Mouse (Mus musculus) small intestine, adult 2 months (tissue): Measurements from ENCODE around the gene Ipo4. TPM values are rescaled to one million over a fixed set of nuclear protein-coding genes. Genes with fewer than 3 reads are reported as not detected.

Experiments
- H3K27ac ChIP-seq: fragments of 200-500 bp; 2 replicates; pipeline ENCODE4 v1.5.1; 2012; ENCODE audit warnings: low read depth, low read length, control low read depth, inconsistent platforms; ENCODE audit not compliant: insufficient read depth
- H3K27me3 ChIP-seq: fragments of 200-500 bp; 2 replicates; pipeline ENCODE4 v1.6.1; 2012; ENCODE audit warnings: mild to moderate bottlenecking, moderate library complexity, low read length, inconsistent platforms; ENCODE audit not compliant: control insufficient read depth, insufficient read depth
- H3K36me3 ChIP-seq: fragments of 200-500 bp; 2 replicates; pipeline ENCODE4 v1.6.1; 2012; ENCODE audit warnings: mild to moderate bottlenecking, low read length, control low read depth, inconsistent platforms; ENCODE audit not compliant: control insufficient read depth, insufficient read depth
- H3K4me1 ChIP-seq: fragments of 200-500 bp; 2 replicates; pipeline ENCODE4 v1.6.1; 2012; ENCODE audit warnings: low read length, inconsistent platforms, mixed read lengths; ENCODE audit not compliant: control insufficient read depth, insufficient read depth, insufficient read length
- H3K4me3 ChIP-seq: fragments of 200-500 bp; 2 replicates; pipeline ENCODE4 v1.5.1; 2012; ENCODE audit warnings: low read depth, mild to moderate bottlenecking, control low read depth, inconsistent platforms, low read length, moderate library complexity
- CTCF ChIP-seq: fragments of 200-500 bp; IDR thresholded peaks from 2 replicates; pipeline ENCODE4 v1.5.1; 2012; ENCODE audit warnings: low read depth, mild to moderate bottlenecking, control low read depth, inconsistent platforms, low read length, moderate library complexity, mixed read lengths; ENCODE audit not compliant: insufficient replicate concordance, insufficient read length; ENCODE audit errors: extremely low read depth
- POLR2A ChIP-seq: fragments of 200-500 bp; IDR thresholded peaks from 2 replicates; pipeline ENCODE4 v1.6.1; 2012; ENCODE audit warnings: low read depth, mild to moderate bottlenecking, control low read depth, inconsistent platforms, low read length, moderate library complexity
- whole genome bisulfite sequencing: fragments of 180-500 bp; shearing (Covaris S2); methylation state at CpG from one replicate; pipeline ENCODE4 v1.1.7; 2018; 5-methylcytosine and 5-hydroxymethylcytosine counted together
- polyA plus RNA-seq: library from polyadenylated mRNA; depleted of rRNA; stranded (reverse); fragments of >200 nt; gene quantifications from 2 replicates; pipeline ENCODE4 v1.2.3, GENCODE M21; 2012

Ipo4 gene
- polyA plus RNA-seq, 1 experiment, result 37.2 TPM

- Histone ChIP-seq H3K27ac (no peak overlapping the region), H3K36me3 (peaks cover 9% of the 10 kb centered on the region), H3K27me3 (no peaks in the 10 kb centered on the region), H3K4me3 (no peak overlapping the region), H3K4me1 (peaks cover 13% of the 10 kb centered on the region)
- WGBS, result 58% methylated on average over 2 of the region's 2 CpGs
- TF ChIP-seq CTCF, result no peak
Observed at GRCm38 (mm10) chr14:55660636-55661035, 24.9 kb upstream of the Ipo4 start.

GRCm38 (mm10) chr14:55659960-55660573 is 24.3 kb upstream of the Ipo4 start, which contains the start of gene Mdp1:
Mdp1 (minus strand) TSS chr14:55660508.
- Histone ChIP-seq H3K27me3 (no peaks in the 10 kb centered on the region), H3K4me3 (peak within 1 kb of the TSS; percentile 87), H3K4me1 (peaks cover 13% of the 10 kb centered on the region), H3K27ac (peak within 1 kb of the TSS; percentile 71), H3K36me3 (peaks cover 9% of the 10 kb centered on the region)
- WGBS, result under 1% methylated on average over 39 of the region's 39 CpGs
- no peak; the same call in 1 of the 2 replicates for TF ChIP-seq POLR2A
- peak; percentile 60 for TF ChIP-seq CTCF

DNA sequence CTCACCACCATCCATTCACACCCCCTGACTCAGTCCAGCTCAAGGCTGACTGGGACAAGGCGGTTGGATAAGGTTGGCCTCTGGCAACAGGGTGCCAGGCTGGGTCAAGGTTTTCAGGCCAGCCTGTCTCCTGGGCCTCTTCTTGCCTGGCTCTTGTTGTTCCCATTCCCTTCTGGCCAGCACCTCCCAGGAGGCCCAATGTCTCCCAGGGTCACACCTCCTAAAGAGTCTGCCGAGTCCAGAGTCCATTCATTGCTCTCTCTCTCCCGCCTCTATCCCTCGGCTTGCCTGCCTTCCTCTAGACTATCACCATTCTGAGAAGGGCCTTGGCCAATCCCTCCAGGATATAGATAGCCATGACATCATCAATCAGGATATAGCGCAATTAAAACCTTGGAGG is 22.3 kb upstream of the Ipo4 start:
- H3K27ac ChIP-seq, result peak overlapping the region; percentile 96

GRCm38 (mm10) chr14:55656935-55657334 is 21.2 kb upstream of the Ipo4 start:
- peaks cover 2% of the 10 kb centered on the region for H3K36me3 ChIP-seq
- no peak overlapping the region for H3K27ac ChIP-seq
- no peak for TF ChIP-seq POLR2A
- no peak for TF ChIP-seq CTCF
- H3K4me1 ChIP-seq, result peaks cover 16% of the 10 kb centered on the region
- WGBS, result 79% methylated on average over 3 of the region's 3 CpGs
- H3K4me3 ChIP-seq, result no peak overlapping the region
- no peaks in the 10 kb centered on the region for H3K27me3 ChIP-seq

More for the DNA sequence above, 22.3 kb upstream of the Ipo4 start:
- 36% methylated on average over 5 of the region's 5 CpGs for WGBS
- TF ChIP-seq POLR2A, result peak; percentile 12; the same call in 1 of the 2 replicates
- peak; percentile 7; the same call in 1 of the 2 replicates for TF ChIP-seq CTCF
- Histone ChIP-seq H3K36me3 (peaks cover 5% of the 10 kb centered on the region), H3K4me3 (peak overlapping the region; percentile 19; the same call in 1 of the 2 replicates), H3K27me3 (no peaks in the 10 kb centered on the region), H3K4me1 (peaks cover 16% of the 10 kb centered on the region)

DNA sequence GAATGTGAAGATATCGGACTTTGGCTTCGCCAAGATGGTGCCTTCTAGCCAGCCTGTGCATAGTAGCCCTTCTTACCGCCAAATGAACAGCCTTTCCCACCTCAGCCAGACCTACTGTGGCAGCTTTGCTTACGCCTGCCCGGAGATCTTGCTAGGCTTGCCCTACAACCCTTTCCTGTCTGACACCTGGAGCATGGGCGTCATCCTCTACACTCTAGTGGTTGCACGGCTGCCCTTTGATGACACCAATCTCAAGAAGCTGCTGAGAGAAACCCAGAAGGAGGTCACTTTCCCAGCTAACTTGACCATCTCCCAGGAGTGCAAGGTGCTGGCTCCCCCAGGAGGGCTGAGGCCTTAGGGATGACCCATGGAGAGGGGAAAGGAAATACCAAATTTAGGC is 15.8 kb upstream of the Ipo4 start:
- Histone ChIP-seq H3K4me1 (peaks cover 6% of the 10 kb centered on the region; the same call in 1 of the 2 replicates), H3K36me3 (0 out of 2 replicates have a peak, but pooled peaks cover under 1% of the 10 kb centered on the region), H3K4me3 (no peak overlapping the region), H3K27me3 (no peaks in the 10 kb centered on the region), H3K27ac (no peak overlapping the region)
- TF ChIP-seq CTCF (no peak), POLR2A (no peak)
- 90% methylated on average over 7 of the region's 7 CpGs for WGBS

DNA sequence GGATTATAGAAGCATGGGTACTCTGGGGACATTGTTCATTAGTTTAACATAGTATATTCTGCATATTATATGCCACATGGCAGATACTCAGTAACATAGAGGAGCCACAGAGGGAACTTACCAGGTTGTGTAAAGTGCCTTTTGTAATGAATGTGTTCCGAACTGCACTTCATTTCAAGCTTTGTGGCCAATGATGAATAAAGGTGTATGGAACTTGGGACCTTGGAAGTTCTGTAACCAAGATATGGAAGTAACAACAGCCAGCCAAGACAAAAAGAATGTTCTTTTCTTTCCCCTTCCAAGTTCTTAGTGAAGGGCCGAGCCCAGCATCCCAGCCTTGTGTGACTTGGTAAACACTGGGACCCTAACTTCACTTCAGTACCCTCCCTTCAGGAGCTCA is 14.1 kb upstream of the Ipo4 start, which contains the start of gene Tssk4:
Tssk4 (plus strand) TSS at position 301 of the 400 bp plus-strand sequence.
- Histone ChIP-seq H3K27me3 (no peaks in the 10 kb centered on the region), H3K36me3 (peaks cover 1% of the 10 kb centered on the region; the same call in 1 of the 2 replicates), H3K4me1 (peaks cover 7% of the 10 kb centered on the region; the same call in 1 of the 2 replicates), H3K4me3 (no peak within 1 kb of the TSS), H3K27ac (no peak within 1 kb of the TSS)
- WGBS, result 91% methylated on average over 2 of the region's 2 CpGs
- TF ChIP-seq POLR2A, result no peak

DNA sequence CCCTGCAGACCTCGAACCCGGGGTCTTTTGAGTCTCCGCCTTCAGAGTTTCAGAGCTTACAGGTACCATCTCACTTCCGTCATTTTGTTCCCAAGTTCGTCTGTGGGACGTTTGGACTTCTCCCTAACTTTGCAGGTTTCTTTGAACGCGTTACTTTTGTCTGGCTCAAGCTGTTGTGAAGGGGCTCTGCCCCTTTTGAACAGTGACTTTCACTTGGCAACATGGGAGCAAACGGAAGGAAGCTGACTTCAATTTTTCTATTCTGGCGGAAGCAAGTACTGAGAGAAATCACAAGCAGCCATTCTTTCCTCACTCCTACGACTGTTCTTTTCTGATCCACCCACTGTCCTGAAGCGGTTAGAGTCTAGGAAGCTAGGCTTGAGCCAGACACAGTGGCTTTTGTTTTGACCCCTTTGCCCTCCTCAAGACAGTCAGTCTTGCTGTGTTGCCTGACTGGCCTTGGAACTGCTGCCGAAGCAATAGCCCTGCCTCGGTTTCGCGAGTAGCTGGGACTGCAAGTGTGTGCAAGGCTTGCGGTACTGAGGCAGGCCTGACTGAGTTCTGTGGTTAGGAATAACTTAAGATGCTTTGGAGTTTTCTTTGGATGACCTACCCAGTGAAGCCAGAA is 8.6 kb upstream of the Ipo4 start:
- 3% methylated on average over 17 of the region's 17 CpGs for WGBS
- Histone ChIP-seq H3K4me1 (peaks cover 14% of the 10 kb centered on the region; the same call in 1 of the 2 replicates), H3K27me3 (no peaks in the 10 kb centered on the region), H3K36me3 (peaks cover 19% of the 10 kb centered on the region), H3K27ac (peak overlapping the region; percentile 45), H3K4me3 (peak overlapping the region; percentile 93)
- TF ChIP-seq POLR2A (no peak), CTCF (no peak)
